Comparison of ENCODE assay signal across 8 mouse cellular contexts in genomic region chr2:29869646-29870451, GRCm38 (mm10). TPM values are rescaled to one million over a fixed set of nuclear protein-coding genes. Genes with fewer than 3 reads are reported as not detected.
DNase-seq lines count a peak whose midpoint lies in the region; ATAC-seq and TF ChIP-seq lines count a peak whose summit lies in the region.

No protein-coding gene starts in this region.

- no peaks in the 10 kb centered on the region for H3K79me2 ChIP-seq in C2C12 (ENCODE audit: control insufficient read depth, insufficient read depth)

- no peaks in the 10 kb centered on the region for H3K9me3 ChIP-seq in E14TG2a.4 (ENCODE audit: low read length)
- no peaks in the 10 kb centered on the region for H3K9me3 ChIP-seq in liver, embryonic 14.5 days (ENCODE audit: control insufficient read depth, low read length)
- no peaks in the 10 kb centered on the region for H3K9me3 ChIP-seq in neural tube, embryonic 14.5 days (ENCODE audit: control insufficient read depth, low read length)

- peak overlapping the region; percentile 94 for H3K27ac ChIP-seq in liver, embryonic 14.5 days
- H3K27ac ChIP-seq in neural tube, embryonic 14.5 days (ENCODE audit: low read depth, low read length) = peak overlapping the region; percentile 34

- intact Hi-C loops in heart, postnatal 14 days (cut with DNase I) = no loop called here

- WGBS in liver, embryonic 14.5 days (ENCODE audit: insufficient replicate concordance) = 1% methylated on average over 17 of the region's 17 CpGs
- 2% methylated on average over 17 of the region's 17 CpGs for WGBS in neural tube, embryonic 14.5 days

- no peaks in the 10 kb centered on the region for H3K27me3 ChIP-seq in C2C12 (ENCODE audit: control insufficient read depth, insufficient read depth, insufficient read length)
- peaks cover 26% of the 10 kb centered on the region for H3K27me3 ChIP-seq in E14TG2a.4 (ENCODE audit: insufficient read depth, low read length)
- no peaks in the 10 kb centered on the region for H3K27me3 ChIP-seq in liver, embryonic 14.5 days (ENCODE audit: control insufficient read depth, insufficient read depth, low read length)
- no peaks in the 10 kb centered on the region for H3K27me3 ChIP-seq in neural tube, embryonic 14.5 days (ENCODE audit: control insufficient read depth, insufficient read depth, low read length)

- peak; percentile 66 for TF ChIP-seq EP300 in liver, embryonic 14.5 days (IDR thresholded peaks at IDR 0.05; ENCODE audit: low read depth)

- TF ChIP-seq CTCF in C2C12 (IDR thresholded peaks at IDR 0.05; ENCODE audit: control insufficient read depth, insufficient read depth, insufficient read length) (no peak), E14TG2a.4 (conservative IDR thresholded peaks at IDR 0.05; ENCODE audit: low read length) (no peak)
- TF ChIP-seq CTCF in liver, embryonic 14.5 days (IDR thresholded peaks at IDR 0.05; ENCODE audit: low read depth) = no peak

- no peaks in the 10 kb centered on the region for H3K36me3 ChIP-seq in C2C12 (ENCODE audit: control insufficient read depth, insufficient read depth)
- peaks cover 23% of the 10 kb centered on the region for H3K36me3 ChIP-seq in E14TG2a.4 (ENCODE audit: insufficient read depth, low read length)
- peaks cover 38% of the 10 kb centered on the region for H3K36me3 ChIP-seq in liver, embryonic 14.5 days (replicated peaks; ENCODE audit: control insufficient read depth, insufficient read depth, low read depth)
- 0 out of 2 replicates have a peak, but pooled peaks cover 5% of the 10 kb centered on the region for H3K36me3 ChIP-seq in neural tube, embryonic 14.5 days (ENCODE audit: control insufficient read depth, insufficient read depth, low read length)

- H3K4me3 ChIP-seq in C2C12 (ENCODE audit: insufficient read depth, poor library complexity, severe bottlenecking) = no peak overlapping the region
- H3K4me3 ChIP-seq in E14TG2a.4 (replicated peaks; ENCODE audit: low read length) = peak overlapping the region; percentile 86
- H3K4me3 ChIP-seq in liver, embryonic 14.5 days (ENCODE audit: insufficient read depth in 1 of 2, low read depth in 2 of 2, low read length in 2 of 2) = peak overlapping the region; percentile 68 to 91
- peak overlapping the region; percentile 40 for H3K4me3 ChIP-seq in neural tube, embryonic 14.5 days (ENCODE audit: low read depth, low read length)

- peak; percentile 36 to 40 for DNase-seq in heart, postnatal 14 days
- DNase-seq in liver, embryonic 14.5 days (ENCODE audit: low read depth in 3 of 3, low spot score in 3 of 3) = peak; percentile 84 to 89 (median 87)
- no peak for DNase-seq in layer of hippocampus, postnatal 36 days
- DNase-seq in layer of hippocampus, postnatal 25 days (ENCODE audit: extremely low spot score in 1 of 2, low spot score in 1 of 2) = no peak

- H3ac ChIP-seq in C2C12 (ENCODE audit: control insufficient read depth, insufficient read length, low read depth) = peak overlapping the region; percentile 67

- H3K9ac ChIP-seq in liver, embryonic 14.5 days (replicated peaks) = peak overlapping the region; percentile 97
- H3K9ac ChIP-seq in neural tube, embryonic 14.5 days (replicated peaks; ENCODE audit: low read depth, low read length) = peak overlapping the region; percentile 56

- H3K79me3 ChIP-seq in C2C12 (ENCODE audit: low read depth) = no peaks in the 10 kb centered on the region

- H3K4me2 ChIP-seq in liver, embryonic 14.5 days (ENCODE audit: low read depth) = peak overlapping the region; percentile 90
- H3K4me2 ChIP-seq in neural tube, embryonic 14.5 days (ENCODE audit: low read depth, low read length) = peak overlapping the region; percentile 72

- peaks cover 21% of the 10 kb centered on the region for H3K4me1 ChIP-seq in E14TG2a.4 (replicated peaks; ENCODE audit: low read depth, low read length)
- peaks cover 13% of the 10 kb centered on the region in 2 experiments for H3K4me1 ChIP-seq in liver, embryonic 14.5 days (replicated peaks; ENCODE audit: control insufficient read depth in 2 of 2, insufficient read depth in 2 of 2, low read length in 1 of 2)
- peaks cover 9% of the 10 kb centered on the region; the same call in 1 of the 2 replicates for H3K4me1 ChIP-seq in neural tube, embryonic 14.5 days (ENCODE audit: control insufficient read depth, insufficient read depth, low read length)

- ATAC-seq in erythroblast, adult 5-6 weeks (replicated peaks; ENCODE audit: low FRiP score, poor library complexity, severe bottlenecking) = peak; percentile 82
- peak; percentile 90 for ATAC-seq in liver, embryonic 14.5 days (ENCODE audit: insufficient read depth)
- peak; percentile 28; the same call in 1 of the 2 replicates for ATAC-seq in neural tube, embryonic 14.5 days (ENCODE audit: low read depth)

TF ChIP-seq in C2C12, 6 proteins besides CTCF, POLR2A, EP300 and RAD21:
- no peak for TF ChIP-seq MYOG (IDR thresholded peaks at IDR 0.05; ENCODE audit: control insufficient read depth, extremely low read depth, insufficient read length)
- no peak for TF ChIP-seq MYOD1 (IDR thresholded peaks at IDR 0.05; ENCODE audit: control insufficient read depth, insufficient read length, low read depth)
- no peak for TF ChIP-seq CEBPB (IDR thresholded peaks at IDR 0.05; ENCODE audit: low read depth)
- no peak for TF ChIP-seq MAX (IDR thresholded peaks at IDR 0.05)
- TF ChIP-seq FOSL1 (IDR thresholded peaks at IDR 0.05; ENCODE audit: insufficient read depth, low read length, poor library complexity, severe bottlenecking) = no peak
- TF ChIP-seq USF1 (IDR thresholded peaks at IDR 0.05; ENCODE audit: low read depth) = no peak

RNA-seq across cellular contexts. Expression of gene Cercam, which starts 0.9 kb away (rescaled TPM):
- 3.3 TPM for polyA plus RNA-seq in C2C12 (2012; fragmentation: generic; extraction: Trizol)
- 16.9 and 19.4 TPM in 2 replicates for total RNA-seq in erythroblast, adult 5-6 weeks (2015; ENCODE audit: low replicate concordance)
- total RNA-seq in erythroblast, adult 5-6 weeks (2017; ENCODE audit: low replicate concordance) = 18.8 and 20.8 TPM in 2 replicates
- total RNA-seq in heart, postnatal 14 days (2021) = 10 to 100 TPM in 1 of 2 experiments, 1 to 10 TPM in 1; 9.3 to 10.3 TPM
- 20.1 and 20.4 TPM in 2 replicates for polyA plus RNA-seq in liver, embryonic 14.5 days (2012; rRNA removed)
- polyA plus RNA-seq in liver, embryonic 14.5 days (2014; fragmentation: Nextera tagmentation; extraction: Ambion mirVana) = 16.6 and 23.1 TPM in 2 replicates
- polyA plus RNA-seq in neural tube, embryonic 14.5 days (2014; fragmentation: Nextera tagmentation; extraction: Ambion mirVana) = 21.4 and 22.9 TPM in 2 replicates
- 1 to 10 TPM; 6.6 to 7.7 TPM for total RNA-seq in layer of hippocampus, postnatal 36 days (2021)
- 1 to 10 TPM; 6.7 to 9.6 TPM for total RNA-seq in layer of hippocampus, postnatal 25 days (2021)

RNA-seq across cellular contexts. Expression of gene Odf2, which starts 19.2 kb away (rescaled TPM):
- 31.3 TPM for polyA plus RNA-seq in C2C12 (2012; fragmentation: generic; extraction: Trizol)
- total RNA-seq in erythroblast, adult 5-6 weeks (2015; ENCODE audit: low replicate concordance) = 25.2 and 25.9 TPM in 2 replicates
- total RNA-seq in erythroblast, adult 5-6 weeks (2017; ENCODE audit: low replicate concordance) = 51.4 and 68.7 TPM in 2 replicates
- total RNA-seq in heart, postnatal 14 days (2021) = 10 to 100 TPM; 24.5 to 29.1 TPM
- polyA plus RNA-seq in liver, embryonic 14.5 days (2012; rRNA removed) = 21.0 and 29.6 TPM in 2 replicates
- polyA plus RNA-seq in liver, embryonic 14.5 days (2014; fragmentation: Nextera tagmentation; extraction: Ambion mirVana) = 23.5 and 29.1 TPM in 2 replicates
- polyA plus RNA-seq in neural tube, embryonic 14.5 days (2014; fragmentation: Nextera tagmentation; extraction: Ambion mirVana) = 68.2 and 68.6 TPM in 2 replicates
- 100 to 1,000 TPM; 101 to 114 TPM for total RNA-seq in layer of hippocampus, postnatal 36 days (2021)
- total RNA-seq in layer of hippocampus, postnatal 25 days (2021) = 100 to 1,000 TPM in 1 of 2 experiments, 10 to 100 TPM in 1; 78.2 to 115 TPM

RNA-seq across cellular contexts. Expression of gene Urm1, which starts 50.0 kb away (rescaled TPM):
- polyA plus RNA-seq in C2C12 (2012; fragmentation: generic; extraction: Trizol) = 67.1 TPM
- 5.4 and 8.2 TPM in 2 replicates for total RNA-seq in erythroblast, adult 5-6 weeks (2015; ENCODE audit: low replicate concordance)
- 5.6 and 8.9 TPM in 2 replicates for total RNA-seq in erythroblast, adult 5-6 weeks (2017; ENCODE audit: low replicate concordance)
- 10 to 100 TPM; 30.4 to 31.7 TPM for total RNA-seq in heart, postnatal 14 days (2021)
- 14.5 and 17.7 TPM in 2 replicates for polyA plus RNA-seq in liver, embryonic 14.5 days (2012; rRNA removed)
- polyA plus RNA-seq in liver, embryonic 14.5 days (2014; fragmentation: Nextera tagmentation; extraction: Ambion mirVana) = 7.4 and 8.4 TPM in 2 replicates
- polyA plus RNA-seq in neural tube, embryonic 14.5 days (2014; fragmentation: Nextera tagmentation; extraction: Ambion mirVana) = 21.8 and 24.6 TPM in 2 replicates
- 10 to 100 TPM; 36.6 to 49.5 TPM for total RNA-seq in layer of hippocampus, postnatal 36 days (2021)
- total RNA-seq in layer of hippocampus, postnatal 25 days (2021) = 10 to 100 TPM; 48.0 to 56.8 TPM

Comparison
In these comparisons a context has a peak if more than half of its experiments do, and no peak if none do; other contexts are left out.
1. ATAC-seq: peak in every context shown above with its lines; median percentile 90 in liver, embryonic 14.5 days; 82 in erythroblast, adult 5-6 weeks; 28 in neural tube, embryonic 14.5 days.
2. DNase-seq: peak in heart, postnatal 14 days (2 of 2) and liver, embryonic 14.5 days (3 of 3); none in layer of hippocampus, postnatal 36 days (0 of 2) and layer of hippocampus, postnatal 25 days (0 of 2).